9 mouse cellular contexts compared by ENCODE assay signal in genomic region chr12:73517022-73517709, GRCm38 (mm10). TPM values are rescaled to one million over a fixed set of nuclear protein-coding genes. Genes with fewer than 3 reads are reported as not detected.
A peak's percentile ranks its signal among the peaks of the same experiment; 100 is the strongest.
DNase-seq lines count a peak whose midpoint lies in the region; ATAC-seq and TF ChIP-seq lines count a peak whose summit lies in the region.
"Had no signal": no experiment of that assay in that cellular context is flagged by ENCODE, and none has a peak within 500 bp of the region (broad histone marks: within the 10 kb centered on the region; RNA-seq: fewer than 3 reads in every experiment).

No protein-coding gene starts in this region.

- H3K9me3 ChIP-seq in embryonic facial prominence, embryonic 15.5 days (replicated peaks), result no peaks in the 10 kb centered on the region
- H3K9me3 ChIP-seq in heart, embryonic 11.5 days (replicated peaks; ENCODE audit: control insufficient read depth, low read length), result no peaks in the 10 kb centered on the region
- no peaks in the 10 kb centered on the region for H3K9me3 ChIP-seq in kidney, embryonic 15.5 days (replicated peaks)
- no peaks in the 10 kb centered on the region for H3K9me3 ChIP-seq in limb, embryonic 15.5 days
- H3K9me3 ChIP-seq in midbrain, postnatal 0 days (ENCODE audit: low read length), result no peaks in the 10 kb centered on the region
- H3K9me3 ChIP-seq in stomach, embryonic 15.5 days, result no peaks in the 10 kb centered on the region

- peak; percentile 90 for TF ChIP-seq CTCF in bone marrow macrophage, adult 2 months (IDR thresholded peaks at IDR 0.05; ENCODE audit: low read depth, low read length)
- TF ChIP-seq CTCF in midbrain, postnatal 0 days (IDR thresholded peaks at IDR 0.05), result peak; percentile 88

- no peak overlapping the region for H3K9ac ChIP-seq in embryonic facial prominence, embryonic 15.5 days
- H3K9ac ChIP-seq in heart, embryonic 11.5 days (ENCODE audit: low read depth, low read length), result no peak overlapping the region
- H3K9ac ChIP-seq in kidney, embryonic 15.5 days, result no peak overlapping the region
- no peak overlapping the region for H3K9ac ChIP-seq in limb, embryonic 15.5 days
- H3K9ac ChIP-seq in midbrain, postnatal 0 days (replicated peaks; ENCODE audit: low read length, poor library complexity, severe bottlenecking), result no peak overlapping the region
- no peak overlapping the region for H3K9ac ChIP-seq in stomach, embryonic 15.5 days

- ATAC-seq in embryonic facial prominence, embryonic 15.5 days (ENCODE audit: insufficient number of reproducible peaks, low FRiP score, low TSS enrichment, low read depth), result peak; percentile 67; the same call in 1 of the 2 replicates
- 0 out of 2 replicates have a peak, but pooled peaks have one; percentile 52 for ATAC-seq in heart, embryonic 11.5 days (replicated peaks; ENCODE audit: insufficient number of reproducible peaks, low FRiP score, low TSS enrichment)
- peak; percentile 66; the same call in 1 of the 2 replicates for ATAC-seq in kidney, embryonic 15.5 days (replicated peaks; ENCODE audit: low FRiP score)
- peak; percentile 67; the same call in 1 of the 2 replicates for ATAC-seq in limb, embryonic 15.5 days (ENCODE audit: insufficient number of reproducible peaks, low FRiP score, low TSS enrichment, low read depth)
- peak; percentile 60; the same call in 1 of the 2 replicates for ATAC-seq in midbrain, postnatal 0 days (ENCODE audit: low FRiP score)
- peak; percentile 68 for ATAC-seq in stomach, embryonic 15.5 days (ENCODE audit: insufficient read depth, low FRiP score, low read depth)

- 35% methylated on average over 15 of the region's 15 CpGs for WGBS in embryonic facial prominence, embryonic 15.5 days
- 35% methylated on average over 15 of the region's 15 CpGs for WGBS in heart, embryonic 11.5 days (ENCODE audit: insufficient replicate concordance)
- 43% methylated on average over 15 of the region's 15 CpGs for WGBS in kidney, embryonic 15.5 days
- WGBS in limb, embryonic 15.5 days, result 36% methylated on average over 15 of the region's 15 CpGs
- 42% methylated on average over 15 of the region's 15 CpGs for WGBS in midbrain, postnatal 0 days
- WGBS in stomach, embryonic 15.5 days, result 40% methylated on average over 15 of the region's 15 CpGs

- peak; percentile 69 for DNase-seq in CD4-positive, CD25-positive, alpha-beta regulatory T cell, adult 2 months (ENCODE audit: low read depth, low spot score)
- peak; percentile 83 for DNase-seq in midbrain, postnatal 0 days (ENCODE audit: low spot score)

- no peaks in the 10 kb centered on the region for H3K27me3 ChIP-seq in embryonic facial prominence, embryonic 15.5 days
- H3K27me3 ChIP-seq in heart, embryonic 11.5 days (ENCODE audit: control insufficient read depth, insufficient read depth, low read length), result no peaks in the 10 kb centered on the region
- H3K27me3 ChIP-seq in kidney, embryonic 15.5 days, result peaks cover 37% of the 10 kb centered on the region
- peaks cover 31% of the 10 kb centered on the region; the same call in 1 of the 2 replicates for H3K27me3 ChIP-seq in limb, embryonic 15.5 days
- H3K27me3 ChIP-seq in midbrain, postnatal 0 days (ENCODE audit: insufficient read depth, low read length), result no peaks in the 10 kb centered on the region
- H3K27me3 ChIP-seq in stomach, embryonic 15.5 days (replicated peaks), result 0 out of 2 replicates have a peak, but pooled peaks cover 3% of the 10 kb centered on the region

- no peaks in the 10 kb centered on the region for H3K4me1 ChIP-seq in bone marrow macrophage, adult 2 months (ENCODE audit: control insufficient read depth, insufficient read depth, low read length)
- H3K4me1 ChIP-seq in embryonic facial prominence, embryonic 15.5 days, result peaks cover 26% of the 10 kb centered on the region
- H3K4me1 ChIP-seq in heart, embryonic 11.5 days (ENCODE audit: control insufficient read depth, insufficient read depth, low read length), result peaks cover 3% of the 10 kb centered on the region; the same call in 1 of the 2 replicates
- peaks cover 18% of the 10 kb centered on the region for H3K4me1 ChIP-seq in kidney, embryonic 15.5 days
- peaks cover 20% of the 10 kb centered on the region for H3K4me1 ChIP-seq in limb, embryonic 15.5 days
- H3K4me1 ChIP-seq in midbrain, postnatal 0 days (ENCODE audit: insufficient read depth, low read length), result no peaks in the 10 kb centered on the region
- H3K4me1 ChIP-seq in stomach, embryonic 15.5 days, result 0 out of 2 replicates have a peak, but pooled peaks cover 3% of the 10 kb centered on the region

- peak overlapping the region; percentile 33 for H3K4me2 ChIP-seq in embryonic facial prominence, embryonic 15.5 days (replicated peaks)
- peak overlapping the region; percentile 45 for H3K4me2 ChIP-seq in heart, embryonic 11.5 days
- peak overlapping the region; percentile 30; the same call in 1 of the 2 replicates for H3K4me2 ChIP-seq in kidney, embryonic 15.5 days
- H3K4me2 ChIP-seq in limb, embryonic 15.5 days, result no peak overlapping the region
- H3K4me2 ChIP-seq in midbrain, postnatal 0 days (ENCODE audit: low read depth, low read length, poor library complexity, severe bottlenecking), result no peak overlapping the region; the same call in 1 of the 2 replicates
- H3K4me2 ChIP-seq in stomach, embryonic 15.5 days, result peak overlapping the region; percentile 34; the same call in 1 of the 2 replicates

- no peak overlapping the region for H3K4me3 ChIP-seq in bone marrow macrophage, adult 2 months (ENCODE audit: insufficient read depth, low read length)
- H3K4me3 ChIP-seq in embryonic facial prominence, embryonic 15.5 days (replicated peaks), result peak overlapping the region; percentile 6; the same call in 1 of the 2 replicates
- H3K4me3 ChIP-seq in heart, embryonic 11.5 days (ENCODE audit: low read depth, low read length), result no peak overlapping the region
- no peak overlapping the region for H3K4me3 ChIP-seq in kidney, embryonic 15.5 days (replicated peaks)
- H3K4me3 ChIP-seq in limb, embryonic 15.5 days, result no peak overlapping the region
- H3K4me3 ChIP-seq in midbrain, postnatal 0 days (ENCODE audit: low read depth, low read length), result no peak overlapping the region
- H3K4me3 ChIP-seq in stomach, embryonic 15.5 days (replicated peaks), result no peak overlapping the region
- H3K4me3 ChIP-seq: erythroblast, embryonic 14.5 days had no signal

- no peaks in the 10 kb centered on the region for H3K36me3 ChIP-seq in embryonic facial prominence, embryonic 15.5 days
- no peaks in the 10 kb centered on the region for H3K36me3 ChIP-seq in heart, embryonic 11.5 days (ENCODE audit: control insufficient read depth, insufficient read depth, low read length)
- no peaks in the 10 kb centered on the region for H3K36me3 ChIP-seq in kidney, embryonic 15.5 days
- no peaks in the 10 kb centered on the region for H3K36me3 ChIP-seq in limb, embryonic 15.5 days
- no peaks in the 10 kb centered on the region for H3K36me3 ChIP-seq in midbrain, postnatal 0 days (ENCODE audit: insufficient read depth, low read length)
- no peaks in the 10 kb centered on the region for H3K36me3 ChIP-seq in stomach, embryonic 15.5 days

- H3K27ac ChIP-seq in bone marrow macrophage, adult 2 months (ENCODE audit: insufficient read depth, low read depth, low read length), result no peak overlapping the region
- no peak overlapping the region for H3K27ac ChIP-seq in embryonic facial prominence, embryonic 15.5 days (replicated peaks)
- no peak overlapping the region for H3K27ac ChIP-seq in heart, embryonic 11.5 days (ENCODE audit: low read depth, low read length)
- no peak overlapping the region for H3K27ac ChIP-seq in kidney, embryonic 15.5 days
- H3K27ac ChIP-seq in limb, embryonic 15.5 days, result no peak overlapping the region
- no peak overlapping the region for H3K27ac ChIP-seq in midbrain, postnatal 0 days (ENCODE audit: low read depth, low read length)
- H3K27ac ChIP-seq in stomach, embryonic 15.5 days, result no peak overlapping the region

- TF ChIP-seq POLR2A in bone marrow macrophage, adult 2 months (IDR thresholded peaks at IDR 0.05; ENCODE audit: borderline replicate concordance, low read depth, low read length), result no peak

RNA-seq across cellular contexts. Expression of gene Tmem30b, which starts 29.0 kb away (rescaled TPM):
- not detected in 2 replicates for polyA plus RNA-seq in bone marrow macrophage, adult 2 months (2012; ENCODE audit: insufficient read depth, insufficient read length, missing spikeins)
- polyA plus RNA-seq in embryonic facial prominence, embryonic 15.5 days (2015; fragmentation: Nextera tagmentation; extraction: Ambion mirVana), result 14.8 and 17.5 TPM in 2 replicates
- 0.30 TPM in 2 replicates for polyA plus RNA-seq in heart, embryonic 11.5 days (2014; fragmentation: Nextera tagmentation; extraction: Ambion mirVana)
- polyA plus RNA-seq in kidney, embryonic 15.5 days (2015; fragmentation: Nextera tagmentation; extraction: Ambion mirVana), result 9.8 and 11.6 TPM in 2 replicates
- polyA plus RNA-seq in limb, embryonic 15.5 days (2015; fragmentation: Nextera tagmentation; extraction: Ambion mirVana), result 16.8 and 19.1 TPM in 2 replicates
- 0.38 and 1.2 TPM in 2 replicates for total RNA-seq in midbrain, postnatal 0 days (2014; rRNA removed)
- 0.36 and 0.53 TPM in 2 replicates for polyA plus RNA-seq in midbrain, postnatal 0 days (2015; fragmentation: Nextera tagmentation; extraction: Ambion mirVana)
- 30.7 and 34.2 TPM in 2 replicates for polyA plus RNA-seq in stomach, embryonic 15.5 days (2015; fragmentation: Nextera tagmentation; extraction: Ambion mirVana)
- polyA plus RNA-seq: erythroblast, embryonic 14.5 days had no signal

Comparison
In these comparisons a context has a peak if more than half of its experiments do, and no peak if none do; other contexts are left out.
1. H3K4me2 ChIP-seq: peak in embryonic facial prominence, embryonic 15.5 days (single experiment), heart, embryonic 11.5 days (single experiment), kidney, embryonic 15.5 days (single experiment) and stomach, embryonic 15.5 days (single experiment); none in limb, embryonic 15.5 days (single experiment) and midbrain, postnatal 0 days (single experiment).
2. Peak in every context shown above with its lines, with median percentiles within 50 percentile points of each other: ATAC-seq.